Mouse (Mus musculus): ENCODE measurements at regions not wholly inside any gene's neighbourhood (a gene's known extent, or its start where the extent isn't known, plus 50 kb on each side); places are given as distances from the start of the nearest gene placed in this dataset.

DNA sequence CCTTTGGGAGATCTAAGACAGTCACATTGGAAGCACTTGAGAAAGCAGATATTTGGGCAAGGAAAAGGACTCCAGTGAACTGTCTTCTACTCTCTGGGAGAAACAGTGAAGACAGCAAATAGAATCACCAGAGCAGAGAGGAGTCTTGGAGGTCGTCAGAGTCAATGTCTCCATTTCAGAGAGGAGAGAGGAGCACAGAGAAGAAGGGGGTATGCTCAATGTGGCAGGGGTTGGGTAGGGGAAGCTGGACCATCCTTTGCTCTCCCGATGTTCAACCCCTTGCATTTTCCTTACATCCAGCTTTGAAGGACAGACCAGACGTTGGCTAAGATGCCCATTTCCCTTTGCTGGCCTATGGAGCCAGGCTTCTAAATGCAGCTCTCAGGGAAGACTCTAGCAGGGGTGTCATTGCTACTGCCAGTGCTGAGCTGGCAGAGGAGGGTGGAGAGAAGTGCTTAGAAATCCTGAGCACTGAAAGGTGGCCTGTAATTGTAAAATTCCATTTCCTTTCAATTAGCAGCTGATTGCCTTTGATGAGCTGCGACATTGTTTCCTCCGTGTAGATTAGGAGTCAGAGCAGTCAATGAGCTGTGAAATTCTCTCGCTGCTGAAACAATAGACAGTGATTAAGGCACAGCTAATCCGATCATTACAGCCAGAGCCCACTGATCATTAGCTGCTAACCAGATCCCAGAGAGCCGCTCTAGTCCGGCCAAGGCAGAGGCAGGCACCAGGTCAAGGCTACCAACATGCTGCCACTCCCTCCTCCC lies 449.7 kb downstream of the Insc start:
- DNase-seq: no peak

DNA sequence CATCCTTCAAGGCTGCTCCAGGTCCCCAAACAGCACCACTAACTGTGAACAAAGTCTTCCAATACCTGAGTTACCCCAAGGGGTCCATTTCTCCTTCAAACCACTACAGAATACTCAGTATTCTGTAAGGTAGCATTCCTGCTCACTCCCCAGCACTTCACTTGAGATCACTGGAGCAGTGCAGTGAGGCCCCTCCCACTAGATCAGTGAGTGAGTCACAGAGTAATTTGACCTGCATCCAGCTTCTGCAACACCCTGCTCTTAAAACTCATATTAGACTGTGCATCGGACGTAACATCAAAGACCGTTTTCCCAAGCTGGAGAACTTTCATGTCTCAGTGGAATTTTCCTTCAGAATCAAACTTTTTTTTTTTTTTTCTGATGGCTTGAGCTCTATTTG lies 461.4 kb downstream of the Insc start:
- no peak for DNase-seq

DNA sequence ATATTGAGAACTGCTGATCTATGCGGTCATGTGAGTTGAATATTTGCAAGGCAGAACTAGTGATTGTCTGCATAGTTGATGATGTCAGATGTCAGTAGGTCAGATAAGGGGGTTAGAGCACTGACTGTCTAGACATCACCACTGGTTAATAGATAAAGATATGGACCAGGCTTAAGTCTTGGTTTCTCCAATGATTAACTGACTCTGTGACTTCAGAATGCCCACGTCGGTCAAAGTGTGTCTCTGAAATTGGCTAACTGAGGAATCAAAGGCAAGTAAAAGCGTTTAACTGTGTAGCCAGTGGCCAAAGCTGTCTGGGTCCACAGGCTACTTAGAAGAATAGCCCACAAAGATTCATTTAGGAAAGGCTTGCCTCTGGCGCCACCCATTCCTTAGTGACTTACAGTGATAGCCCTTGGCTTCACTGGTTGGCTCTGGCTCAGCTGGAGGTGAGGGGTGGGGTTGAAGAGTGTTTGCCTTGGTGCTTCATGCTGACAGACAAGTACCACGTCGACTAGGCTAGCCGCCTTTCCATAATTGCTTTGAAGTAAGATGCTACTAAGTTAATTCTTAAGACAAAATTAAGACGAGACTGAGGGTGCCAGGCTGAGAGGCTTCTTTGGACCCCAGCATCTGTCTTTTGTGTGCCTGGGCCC lies 463.1 kb downstream of the Insc start:
- no peak for DNase-seq

GRCm38 (mm10) chr7:115208781-115209180 lies 465.3 kb downstream of the Insc start:
- DNase-seq: no peak

GRCm38 (mm10) chr7:115210012-115210411 lies 466.5 kb downstream of the Insc start:
- no peak for DNase-seq

- peak; percentile 82 for DNase-seq
Measured at GRCm38 (mm10) chr7:115216838-115217237, 473.3 kb downstream of the Insc start.

- DNase-seq: no peak
Measured at GRCm38 (mm10) chr7:115217255-115217654, 473.8 kb downstream of the Insc start.

DNA sequence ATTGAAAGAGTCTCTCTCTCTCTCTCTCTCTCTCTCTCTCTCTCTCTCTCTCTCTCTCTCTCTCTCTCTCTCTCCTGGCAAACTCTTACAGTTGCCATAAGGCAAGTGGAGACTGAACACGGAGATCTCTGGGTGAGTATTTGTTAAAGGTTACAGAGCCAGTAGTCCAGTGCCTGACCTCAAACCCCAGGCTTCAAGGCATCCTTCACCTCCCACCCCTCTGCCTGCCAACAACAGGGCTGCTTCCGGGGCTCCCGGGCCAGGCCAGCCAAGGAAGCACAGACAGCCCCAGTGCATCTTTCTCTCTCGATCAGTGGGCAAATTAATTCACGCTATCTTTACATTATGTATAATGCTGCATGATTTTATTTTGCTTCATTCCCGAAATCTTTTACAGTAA lies 474.2 kb downstream of the Insc start:
- DNase-seq: no peak

DNA sequence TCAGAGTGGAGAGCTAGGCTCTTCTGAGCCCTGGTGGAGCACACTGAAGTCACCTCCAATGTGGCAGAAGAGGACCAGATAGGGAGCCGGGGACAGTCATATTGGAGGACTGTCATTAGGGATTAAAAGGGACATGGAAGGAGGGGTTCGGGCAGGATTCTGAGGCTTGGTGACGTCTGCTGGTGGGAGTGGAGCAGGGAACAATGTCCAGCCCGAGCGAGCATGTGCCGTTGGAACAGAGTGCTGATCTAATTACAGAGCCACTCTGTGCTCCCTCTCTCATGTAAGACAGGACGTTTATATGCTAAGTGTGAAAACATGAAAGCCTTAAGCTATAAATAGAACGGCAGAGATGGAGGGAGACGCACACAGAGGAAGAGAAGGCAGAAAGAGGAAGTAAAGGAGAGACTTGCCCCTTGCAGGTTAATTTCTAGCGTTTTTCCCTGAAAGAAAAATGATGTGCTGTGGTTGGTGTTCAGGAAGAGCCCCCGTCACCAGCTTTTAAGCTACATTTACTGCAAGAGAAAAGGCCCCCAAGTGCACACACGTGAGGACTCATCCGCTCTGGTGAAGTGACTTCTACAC lies 475.2 kb downstream of the Insc start:
- no peak for DNase-seq

DNA sequence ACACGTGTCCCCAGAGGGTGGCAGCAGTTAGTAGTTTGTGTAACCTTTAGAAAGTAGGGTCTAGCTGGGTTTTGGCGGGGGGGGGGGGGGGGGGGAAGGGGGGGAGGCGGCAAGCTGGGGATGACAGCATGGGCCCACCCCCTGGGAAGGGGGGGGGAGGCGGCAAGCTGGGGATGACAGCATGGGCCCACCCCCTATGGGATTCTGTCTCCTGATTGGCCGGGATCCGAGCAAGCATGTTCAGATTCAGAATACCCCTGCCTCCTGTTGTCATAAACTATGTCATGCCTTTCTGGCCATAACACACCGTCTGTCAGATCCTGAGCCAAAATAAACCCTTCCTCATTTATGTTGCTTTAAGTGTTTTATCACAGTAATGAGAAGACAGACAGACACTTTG lies 479.1 kb downstream of the Insc start:
- no peak for DNase-seq

DNA sequence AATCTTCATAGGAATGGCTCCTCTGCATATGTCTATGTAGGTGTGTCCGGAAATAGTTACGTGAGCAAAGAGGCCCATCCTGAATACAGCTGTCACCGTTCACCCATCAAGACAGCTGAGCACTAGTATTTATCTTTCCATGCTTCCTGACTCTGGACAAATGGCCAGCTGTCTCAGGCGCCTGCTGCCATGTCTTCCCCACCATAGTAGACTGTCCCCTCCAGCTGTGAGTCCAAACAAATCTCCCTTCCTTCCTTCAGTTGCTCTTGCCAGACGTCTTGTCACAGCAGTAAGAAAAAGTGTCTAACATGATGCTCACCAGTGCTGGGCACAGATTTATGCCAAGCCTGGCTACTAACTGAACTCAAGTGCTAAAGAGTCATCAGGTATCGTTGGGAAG lies 487.0 kb downstream of the Insc start:
- no peak for DNase-seq

- no peak for DNase-seq
Measured at GRCm38 (mm10) chr7:115233850-115234436, 490.4 kb downstream of the Insc start.

- no peak for DNase-seq
Measured at GRCm38 (mm10) chr7:115237131-115237530, 493.6 kb downstream of the Insc start.

GRCm38 (mm10) chr7:115251591-115252369 lies 508.3 kb downstream of the Insc start:
- DNase-seq: no peak

DNA sequence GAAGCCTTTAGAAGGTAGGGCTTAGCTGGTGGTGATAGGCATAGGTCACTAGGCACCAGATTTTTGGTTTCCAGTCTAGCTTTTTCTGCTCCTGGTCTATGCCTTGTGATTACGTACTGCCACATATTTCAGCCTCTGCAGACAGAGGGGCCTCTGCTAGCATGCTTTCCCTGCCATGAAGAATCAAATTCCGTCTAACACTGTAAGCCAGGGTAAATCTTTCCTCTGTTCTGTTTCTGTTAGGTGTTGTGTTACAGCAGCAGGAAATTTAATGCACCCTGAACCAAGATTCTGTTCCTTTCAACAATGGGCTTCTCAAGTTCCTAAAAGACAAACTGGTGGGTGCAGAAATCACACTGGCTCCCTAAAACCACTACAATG lies 508.9 kb downstream of the Insc start:
- no peak for DNase-seq

DNA sequence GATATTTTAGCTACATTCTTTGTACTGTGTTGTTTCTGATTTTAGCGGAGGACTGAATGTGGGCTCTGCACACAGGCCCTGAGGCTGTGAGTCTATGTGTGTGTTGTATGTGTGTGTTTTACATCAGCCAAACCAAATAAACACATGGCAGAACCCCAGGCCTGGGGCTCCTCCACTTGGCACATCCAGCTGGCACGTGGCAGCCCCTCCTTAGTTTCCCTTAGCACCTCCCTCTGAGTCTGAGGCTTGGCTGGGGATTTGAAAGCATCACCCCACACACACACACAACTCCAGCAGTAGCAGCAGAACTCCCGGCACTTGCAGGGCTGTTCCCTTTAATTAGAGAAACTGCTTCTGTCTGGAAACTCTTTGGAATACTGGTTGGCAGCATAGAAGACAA lies 515.1 kb downstream of the Insc start:
- no peak for DNase-seq

GRCm38 (mm10) chr7:115263082-115263481 lies 519.6 kb downstream of the Insc start:
- no peak for DNase-seq

- DNase-seq: no peak
Measured at GRCm38 (mm10) chr7:115266141-115266540, 522.6 kb downstream of the Insc start.

- DNase-seq: no peak
Measured at GRCm38 (mm10) chr7:115270803-115271202, 527.3 kb downstream of the Insc start.

GRCm38 (mm10) chr7:115274836-115275235 lies 531.3 kb downstream of the Insc start:
- DNase-seq: no peak

DNA sequence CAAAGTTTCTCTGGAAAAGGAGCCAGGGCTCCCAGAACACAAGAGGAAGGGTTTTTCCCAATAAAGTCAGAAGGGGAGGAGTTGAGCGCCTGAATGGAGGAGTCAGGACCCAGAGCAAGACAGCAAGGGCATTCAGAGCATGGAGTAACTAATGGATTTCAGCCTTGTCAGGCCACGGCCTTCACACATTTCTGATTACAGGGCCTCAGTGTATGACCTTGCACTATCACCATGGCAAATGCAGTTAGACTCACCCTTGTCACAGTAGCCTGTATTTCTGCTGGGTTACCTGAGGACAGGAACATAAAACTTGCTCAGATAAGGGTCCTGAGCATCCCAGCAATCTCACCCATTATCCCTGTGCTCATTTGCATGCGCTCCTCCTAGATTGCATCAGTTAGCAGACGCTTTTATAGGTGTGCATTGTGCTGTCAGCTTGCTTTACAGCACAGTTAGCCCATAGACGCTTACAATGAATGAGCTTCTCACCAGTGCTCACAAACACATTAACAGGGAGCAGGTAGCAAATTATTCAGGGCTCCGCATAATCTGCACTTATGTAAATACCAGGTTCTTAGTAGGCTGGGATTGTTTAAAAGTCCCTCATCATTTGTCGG lies 547.4 kb downstream of the Insc start:
- no peak for DNase-seq

DNA sequence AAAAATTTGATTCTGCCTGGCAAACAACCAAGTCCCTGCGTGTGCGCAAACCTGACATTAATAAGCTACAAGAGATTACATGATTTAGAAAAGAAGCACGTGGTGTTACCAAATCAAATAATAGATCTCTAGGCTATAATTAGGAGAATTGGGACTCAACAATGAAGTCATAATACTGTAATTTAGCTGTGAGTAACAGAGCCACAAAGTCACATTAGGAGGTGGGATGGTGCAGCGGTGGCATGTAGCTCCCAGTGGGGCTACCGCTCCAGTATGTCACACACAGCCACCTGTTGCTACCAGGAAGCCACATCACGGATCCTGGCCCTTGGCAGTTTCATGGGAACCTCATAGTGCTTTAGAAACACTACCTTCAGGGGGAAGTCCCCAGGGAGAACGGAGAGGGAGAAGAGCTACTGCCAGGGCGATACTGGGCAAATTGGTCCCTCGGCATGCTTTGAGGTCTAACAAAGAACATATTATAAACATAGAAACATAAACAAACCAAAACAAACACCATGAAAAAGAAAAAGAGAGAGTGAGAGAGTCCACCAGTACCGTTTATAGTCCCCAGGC lies 551.2 kb downstream of the Insc start:
- DNase-seq: no peak

Measured in liver (tissue).